Mouse (Mus musculus) bone marrow macrophage, adult 2 months (primary cell): ENCODE results near the gene Tmem38b.

Source experiments
- CTCF ChIP-seq: IDR thresholded peaks from 2 replicates; pipeline ENCODE4 v1.5.1; 2012; ENCODE audit warnings: low read depth, mild to moderate bottlenecking, low read length, moderate library complexity
- POLR2A ChIP-seq: IDR thresholded peaks from 2 replicates; pipeline ENCODE4 v1.6.1; 2012; ENCODE audit warnings: mild to moderate bottlenecking, low read depth, low read length, borderline replicate concordance

GRCm38 (mm10) chr4:53798896-53799676 lies 26.8 kb upstream of the Tmem38b start:
- TF ChIP-seq CTCF (no peak), POLR2A (no peak)
